Mouse (Mus musculus): ENCODE measurements around the gene Olfr1413. TPM values are rescaled to one million over a fixed set of nuclear protein-coding genes. Genes with fewer than 3 reads are reported as not detected.

Olfr1413 gene
- not detected in 2 replicates for polyA plus RNA-seq (2014; fragmentation: Nextera tagmentation; extraction: Ambion mirVana)

DNA sequence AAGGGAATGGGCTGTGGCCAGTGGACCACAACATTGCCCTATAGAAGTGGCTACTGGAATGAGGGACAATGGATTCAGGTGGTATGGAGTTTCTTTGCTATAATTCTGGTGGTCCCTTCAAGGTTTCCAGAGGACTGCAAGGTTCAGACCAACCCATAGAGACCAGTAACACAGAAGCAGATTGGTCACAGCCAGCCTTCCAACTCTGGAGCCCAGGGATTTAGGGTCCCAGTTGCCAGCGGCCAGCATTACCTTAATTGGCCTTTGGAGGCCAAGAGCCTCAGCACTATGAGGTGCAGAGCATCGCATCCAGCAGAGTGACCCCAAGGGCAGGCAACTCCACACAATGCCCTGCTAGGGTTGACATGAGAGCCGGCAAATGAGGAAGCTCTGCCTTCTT, at the start of gene Olfr1413:
Olfr1413 (plus strand) TSS at position 301 of the 400 bp plus-strand sequence.
- no peak within 1 kb of the TSS for H3K27ac ChIP-seq (replicated peaks in 1 of 2; ENCODE audit: control insufficient read depth in 1 of 2, insufficient read depth in 1 of 2, low read depth in 2 of 2, low read length in 2 of 2)
- H3K27me3 ChIP-seq (ENCODE audit: control insufficient read depth, insufficient read depth, low read length) = no peaks in the 10 kb centered on the region

DNA sequence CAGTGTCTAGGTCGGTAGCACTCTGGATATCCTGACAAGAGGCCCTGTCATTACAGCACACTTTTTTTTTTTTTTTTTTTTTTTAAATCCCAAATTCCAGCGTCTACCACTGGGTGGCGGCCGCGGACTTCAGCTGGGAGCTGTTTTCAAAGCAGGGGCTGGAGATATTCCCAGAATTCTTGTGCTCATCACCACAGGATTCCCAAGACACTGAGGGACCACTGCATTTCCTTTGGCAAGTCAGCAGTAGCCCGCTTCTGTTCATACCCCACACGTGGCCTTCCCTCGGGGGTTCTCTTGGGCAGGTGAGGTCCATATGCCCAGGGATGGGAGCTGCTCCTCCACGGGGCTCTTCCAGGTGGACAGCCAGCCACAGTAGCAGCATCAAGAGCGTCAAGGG, 49.7 kb upstream of the Olfr1413 start:
- Histone ChIP-seq H3K4me2 (ENCODE audit: low read length) (no peak overlapping the region), H3K9me3 (ENCODE audit: control insufficient read depth, low read length) (no peaks in the 10 kb centered on the region), H3K4me1 (ENCODE audit: control insufficient read depth in 2 of 2, insufficient read depth in 2 of 2, low read length in 2 of 2) (no peaks in the 10 kb centered on the region), H3K4me3 (ENCODE audit: control insufficient read depth in 1 of 2, insufficient read depth in 1 of 2, low read depth in 1 of 2, low read length in 2 of 2) (no peak overlapping the region), H3K9ac (ENCODE audit: low read length) (no peak overlapping the region), H3K27me3 (ENCODE audit: control insufficient read depth, insufficient read depth, low read length) (peaks cover 15% of the 10 kb centered on the region), H3K27ac (replicated peaks in 1 of 2; ENCODE audit: control insufficient read depth in 1 of 2, insufficient read depth in 1 of 2, low read depth in 2 of 2, low read length in 2 of 2) (no peak overlapping the region), H3K36me3 (ENCODE audit: control insufficient read depth, insufficient read depth, low read length) (no peaks in the 10 kb centered on the region)
- ATAC-seq (ENCODE audit: insufficient number of reproducible peaks, insufficient read depth, low FRiP score, low read depth) = no peak
- 20% methylated on average over 10 of the region's 10 CpGs for WGBS

More for the DNA sequence above, at the start of gene Olfr1413:
- ATAC-seq (ENCODE audit: insufficient number of reproducible peaks, insufficient read depth, low FRiP score, low read depth) = no peak
- 82% methylated on average over 3 of the region's 3 CpGs for WGBS
- no peaks in the 10 kb centered on the region for H3K9me3 ChIP-seq (ENCODE audit: control insufficient read depth, low read length)
- H3K4me3 ChIP-seq (ENCODE audit: control insufficient read depth in 1 of 2, insufficient read depth in 1 of 2, low read depth in 1 of 2, low read length in 2 of 2) = no peak within 1 kb of the TSS
- H3K4me1 ChIP-seq (ENCODE audit: control insufficient read depth in 2 of 2, insufficient read depth in 2 of 2, low read length in 2 of 2) = no peaks in the 10 kb centered on the region
- H3K4me2 ChIP-seq (ENCODE audit: low read length) = no peak within 1 kb of the TSS
- H3K9ac ChIP-seq (ENCODE audit: low read length) = no peak within 1 kb of the TSS
- no peaks in the 10 kb centered on the region for H3K36me3 ChIP-seq (ENCODE audit: control insufficient read depth, insufficient read depth, low read length)

DNA sequence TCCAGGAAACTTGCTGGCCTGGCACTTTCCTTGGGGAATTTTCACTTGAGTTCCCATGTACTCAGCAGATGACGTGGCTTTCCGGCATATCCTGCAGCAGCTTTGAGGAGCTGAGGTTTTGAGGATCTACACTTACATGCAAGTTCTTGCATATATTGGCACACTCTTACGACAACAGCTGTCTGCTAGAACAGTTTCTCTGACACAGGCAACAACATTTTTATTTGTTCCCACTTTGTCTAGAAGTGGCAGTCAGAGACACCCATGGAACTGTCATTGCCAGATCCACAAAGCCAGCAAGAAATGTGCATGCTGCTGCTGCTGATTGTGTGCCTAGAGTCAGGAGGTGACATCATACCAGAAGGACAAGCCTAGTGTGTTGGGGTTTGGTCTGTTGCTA, 47.4 kb upstream of the Olfr1413 start:
- H3K4me2 ChIP-seq (ENCODE audit: low read length) = no peak overlapping the region
- H3K4me3 ChIP-seq (ENCODE audit: control insufficient read depth in 1 of 2, insufficient read depth in 1 of 2, low read depth in 1 of 2, low read length in 2 of 2) = no peak overlapping the region
- H3K27ac ChIP-seq (replicated peaks in 1 of 2; ENCODE audit: control insufficient read depth in 1 of 2, insufficient read depth in 1 of 2, low read depth in 2 of 2, low read length in 2 of 2) = no peak overlapping the region
- H3K4me1 ChIP-seq (ENCODE audit: control insufficient read depth in 2 of 2, insufficient read depth in 2 of 2, low read length in 2 of 2) = no peaks in the 10 kb centered on the region
- ATAC-seq (ENCODE audit: insufficient number of reproducible peaks, insufficient read depth, low FRiP score, low read depth) = no peak
- peaks cover 8% of the 10 kb centered on the region; the same call in 1 of the 2 replicates for H3K27me3 ChIP-seq (ENCODE audit: control insufficient read depth, insufficient read depth, low read length)
- H3K36me3 ChIP-seq (ENCODE audit: control insufficient read depth, insufficient read depth, low read length) = no peaks in the 10 kb centered on the region
- H3K9ac ChIP-seq (ENCODE audit: low read length) = no peak overlapping the region
- WGBS = 75% methylated on average over 3 of the region's 3 CpGs
- no peaks in the 10 kb centered on the region for H3K9me3 ChIP-seq (ENCODE audit: control insufficient read depth, low read length)

DNA sequence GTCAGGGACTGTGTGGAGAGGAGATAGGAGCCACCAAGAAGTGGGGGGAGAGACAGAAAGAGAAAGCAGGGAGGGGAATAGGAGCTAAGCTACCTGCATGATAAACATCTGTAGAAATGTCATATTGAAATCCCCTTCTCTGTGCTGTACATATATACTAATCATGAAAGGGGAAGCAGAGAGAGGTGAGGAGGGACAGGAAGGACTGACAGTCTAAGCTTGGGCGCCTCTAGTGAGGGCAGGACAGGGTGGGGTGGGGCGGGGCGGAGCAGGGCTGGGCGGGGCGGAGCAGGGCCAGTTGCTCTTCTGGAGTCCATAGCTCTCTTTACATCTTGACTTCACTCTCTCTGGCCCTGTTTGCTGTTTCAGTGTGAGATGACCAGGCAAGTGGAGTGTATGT, 34.1 kb upstream of the Olfr1413 start:
- no peak overlapping the region for H3K4me2 ChIP-seq (ENCODE audit: low read length)
- no peak for ATAC-seq (ENCODE audit: insufficient number of reproducible peaks, insufficient read depth, low FRiP score, low read depth)
- H3K4me3 ChIP-seq (ENCODE audit: control insufficient read depth in 1 of 2, insufficient read depth in 1 of 2, low read depth in 1 of 2, low read length in 2 of 2) = no peak overlapping the region
- no peak overlapping the region for H3K9ac ChIP-seq (ENCODE audit: low read length)
- no peaks in the 10 kb centered on the region for H3K36me3 ChIP-seq (ENCODE audit: control insufficient read depth, insufficient read depth, low read length)
- H3K4me1 ChIP-seq (ENCODE audit: control insufficient read depth in 2 of 2, insufficient read depth in 2 of 2, low read length in 2 of 2) = no peaks in the 10 kb centered on the region
- no peak overlapping the region for H3K27ac ChIP-seq (replicated peaks in 1 of 2; ENCODE audit: control insufficient read depth in 1 of 2, insufficient read depth in 1 of 2, low read depth in 2 of 2, low read length in 2 of 2)
- 25% methylated on average over 5 of the region's 5 CpGs for WGBS
- no peaks in the 10 kb centered on the region for H3K9me3 ChIP-seq (ENCODE audit: control insufficient read depth, low read length)
- 0 out of 2 replicates have a peak, but pooled peaks cover under 1% of the 10 kb centered on the region for H3K27me3 ChIP-seq (ENCODE audit: control insufficient read depth, insufficient read depth, low read length)

DNA sequence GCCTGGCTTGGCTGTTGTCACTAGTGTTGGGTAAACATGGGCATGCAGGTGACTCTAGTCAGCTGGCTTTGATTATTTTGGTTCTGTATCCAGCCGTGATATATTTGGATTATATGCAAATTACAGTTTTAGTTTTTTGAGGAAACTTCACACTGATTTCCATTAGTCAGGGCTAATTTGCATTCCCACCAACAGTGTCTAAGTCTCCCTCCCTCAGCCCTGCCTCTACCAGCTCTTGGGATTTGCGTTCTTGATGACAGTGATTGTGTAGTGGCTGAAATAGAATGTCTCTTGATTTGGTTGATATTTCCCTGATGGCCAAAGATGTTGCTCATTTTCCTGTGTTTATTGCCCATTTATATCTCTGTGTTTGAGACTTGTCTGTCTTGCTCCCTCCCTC, 32.1 kb upstream of the Olfr1413 start:
- ATAC-seq (ENCODE audit: insufficient number of reproducible peaks, insufficient read depth, low FRiP score, low read depth) = no peak
- Histone ChIP-seq H3K4me2 (ENCODE audit: low read length) (no peak overlapping the region), H3K27me3 (ENCODE audit: control insufficient read depth, insufficient read depth, low read length) (no peaks in the 10 kb centered on the region), H3K36me3 (ENCODE audit: control insufficient read depth, insufficient read depth, low read length) (no peaks in the 10 kb centered on the region), H3K9ac (ENCODE audit: low read length) (no peak overlapping the region), H3K4me3 (ENCODE audit: control insufficient read depth in 1 of 2, insufficient read depth in 1 of 2, low read depth in 1 of 2, low read length in 2 of 2) (no peak overlapping the region), H3K9me3 (ENCODE audit: control insufficient read depth, low read length) (no peaks in the 10 kb centered on the region), H3K27ac (replicated peaks in 1 of 2; ENCODE audit: control insufficient read depth in 1 of 2, insufficient read depth in 1 of 2, low read depth in 2 of 2, low read length in 2 of 2) (no peak overlapping the region), H3K4me1 (ENCODE audit: control insufficient read depth in 2 of 2, insufficient read depth in 2 of 2, low read length in 2 of 2) (no peaks in the 10 kb centered on the region)
- 46% methylated on average over 2 of the region's 2 CpGs for WGBS

DNA sequence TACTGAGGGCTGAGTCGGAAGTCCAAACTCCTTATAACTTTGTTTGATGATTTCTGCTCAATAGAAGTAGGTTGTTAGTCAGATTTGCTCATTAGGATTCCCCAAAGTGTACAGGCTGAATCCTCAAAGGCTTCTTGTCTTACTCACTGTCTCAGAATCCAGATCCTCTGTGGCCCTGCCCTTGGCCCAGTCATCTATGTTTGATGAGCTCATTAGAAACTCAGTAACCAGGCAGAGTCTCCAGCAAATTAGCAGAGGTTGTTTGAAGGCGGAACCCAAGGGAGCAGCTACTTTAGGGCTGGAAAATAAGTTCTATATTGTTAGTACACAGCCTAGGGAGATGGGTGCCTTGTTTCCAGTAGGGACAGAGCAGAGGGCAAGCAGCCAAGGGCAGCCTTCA, 25.2 kb upstream of the Olfr1413 start:
- WGBS = 71% methylated on average over 2 of the region's 2 CpGs
- no peak for ATAC-seq (ENCODE audit: insufficient number of reproducible peaks, insufficient read depth, low FRiP score, low read depth)

DNA sequence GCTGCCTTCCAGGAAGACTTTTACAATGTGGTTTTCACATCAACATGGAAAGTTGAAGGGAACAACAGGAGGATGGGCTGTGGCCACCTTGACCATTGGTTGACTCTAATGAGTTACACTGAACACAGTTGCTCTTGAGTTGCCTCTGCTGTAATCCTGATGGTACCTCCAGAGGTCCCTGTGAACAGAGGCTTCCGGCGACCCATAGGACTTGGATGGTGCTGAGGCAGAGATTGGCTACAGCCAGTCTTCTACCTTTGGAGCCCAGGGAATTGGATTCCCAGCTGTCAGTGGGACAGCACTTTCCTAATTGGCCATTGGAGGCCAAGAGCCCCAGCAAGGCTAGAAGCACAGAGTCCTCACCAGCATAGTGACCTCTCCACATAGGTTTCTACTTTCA, 14.4 kb downstream of the Olfr1413 start, which contains the start of gene Olfr1412:
Olfr1412 (plus strand) TSS at position 301 of the 400 bp plus-strand sequence.
- Histone ChIP-seq H3K9ac (ENCODE audit: low read length) (no peak within 1 kb of the TSS), H3K4me3 (ENCODE audit: control insufficient read depth in 1 of 2, insufficient read depth in 1 of 2, low read depth in 1 of 2, low read length in 2 of 2) (no peak within 1 kb of the TSS), H3K27me3 (ENCODE audit: control insufficient read depth, insufficient read depth, low read length) (no peaks in the 10 kb centered on the region), H3K4me1 (ENCODE audit: control insufficient read depth in 2 of 2, insufficient read depth in 2 of 2, low read length in 2 of 2) (no peaks in the 10 kb centered on the region), H3K36me3 (ENCODE audit: control insufficient read depth, insufficient read depth, low read length) (no peaks in the 10 kb centered on the region), H3K27ac (replicated peaks in 1 of 2; ENCODE audit: control insufficient read depth in 1 of 2, insufficient read depth in 1 of 2, low read depth in 2 of 2, low read length in 2 of 2) (no peak within 1 kb of the TSS), H3K9me3 (ENCODE audit: control insufficient read depth, low read length) (no peaks in the 10 kb centered on the region), H3K4me2 (ENCODE audit: low read length) (no peak within 1 kb of the TSS)
- WGBS = 78% methylated on average over 2 of the region's 2 CpGs
- no peak for ATAC-seq (ENCODE audit: insufficient number of reproducible peaks, insufficient read depth, low FRiP score, low read depth)

More for the DNA sequence above, 25.2 kb upstream of the Olfr1413 start:
- H3K4me3 ChIP-seq (ENCODE audit: control insufficient read depth in 1 of 2, insufficient read depth in 1 of 2, low read depth in 1 of 2, low read length in 2 of 2) = no peak overlapping the region
- H3K9ac ChIP-seq (ENCODE audit: low read length) = no peak overlapping the region
- H3K36me3 ChIP-seq (ENCODE audit: control insufficient read depth, insufficient read depth, low read length) = no peaks in the 10 kb centered on the region
- H3K4me2 ChIP-seq (ENCODE audit: low read length) = no peak overlapping the region
- no peak overlapping the region for H3K27ac ChIP-seq (replicated peaks in 1 of 2; ENCODE audit: control insufficient read depth in 1 of 2, insufficient read depth in 1 of 2, low read depth in 2 of 2, low read length in 2 of 2)
- no peaks in the 10 kb centered on the region for H3K4me1 ChIP-seq (ENCODE audit: control insufficient read depth in 2 of 2, insufficient read depth in 2 of 2, low read length in 2 of 2)
- no peaks in the 10 kb centered on the region for H3K27me3 ChIP-seq (ENCODE audit: control insufficient read depth, insufficient read depth, low read length)
- no peaks in the 10 kb centered on the region for H3K9me3 ChIP-seq (ENCODE audit: control insufficient read depth, low read length)

DNA sequence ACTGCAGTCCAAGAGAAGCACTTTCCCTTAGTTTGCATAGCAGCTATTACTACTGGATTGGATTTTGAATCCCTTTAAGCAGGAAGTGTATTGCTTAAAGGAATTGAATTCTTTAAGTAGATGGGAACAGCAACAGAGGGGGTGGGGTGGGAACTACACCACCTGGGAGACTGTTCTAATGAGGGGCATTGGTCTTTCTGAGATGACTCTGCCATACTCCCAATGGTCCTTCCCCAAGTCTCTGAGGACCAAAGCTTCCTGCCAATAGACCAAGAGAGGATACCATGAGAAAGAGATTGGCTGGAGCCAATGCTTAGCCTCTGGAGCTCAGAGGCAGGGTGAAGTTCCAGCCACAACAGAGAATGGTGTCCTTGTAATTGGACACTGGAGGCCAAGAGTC, 23.0 kb downstream of the Olfr1413 start, which contains the start of gene Olfr1411:
Olfr1411 (plus strand) TSS at position 301 of the 400 bp plus-strand sequence.
- no peak within 1 kb of the TSS for H3K9ac ChIP-seq (ENCODE audit: low read length)
- H3K27ac ChIP-seq (replicated peaks in 1 of 2; ENCODE audit: control insufficient read depth in 1 of 2, insufficient read depth in 1 of 2, low read depth in 2 of 2, low read length in 2 of 2) = no peak within 1 kb of the TSS
- no peak for ATAC-seq (ENCODE audit: insufficient number of reproducible peaks, insufficient read depth, low FRiP score, low read depth)

More for the DNA sequence above, 23.0 kb downstream of the Olfr1413 start, which contains the start of gene Olfr1411:
- no peaks in the 10 kb centered on the region for H3K9me3 ChIP-seq (ENCODE audit: control insufficient read depth, low read length)
- no peaks in the 10 kb centered on the region for H3K36me3 ChIP-seq (ENCODE audit: control insufficient read depth, insufficient read depth, low read length)
- H3K4me3 ChIP-seq (ENCODE audit: control insufficient read depth in 1 of 2, insufficient read depth in 1 of 2, low read depth in 1 of 2, low read length in 2 of 2) = no peak within 1 kb of the TSS
- no peaks in the 10 kb centered on the region for H3K4me1 ChIP-seq (ENCODE audit: control insufficient read depth in 2 of 2, insufficient read depth in 2 of 2, low read length in 2 of 2)
- no peaks in the 10 kb centered on the region for H3K27me3 ChIP-seq (ENCODE audit: control insufficient read depth, insufficient read depth, low read length)
- no peak within 1 kb of the TSS for H3K4me2 ChIP-seq (ENCODE audit: low read length)

Data from heart, embryonic 14.5 days (tissue).